Mouse (Mus musculus) intestine, postnatal 0 days (tissue): ENCODE data around the gene Zc3h12a. TPM values are rescaled to one million over a fixed set of nuclear protein-coding genes. Genes with fewer than 3 reads are reported as not detected.

Experiments
- ATAC-seq: fragments of 200-750 bp; cut with Nextera tagmentation; 2 replicates; pipeline ENCODE4 v1.8.0; 2017; ENCODE audit warnings: mild to moderate bottlenecking, moderate TSS enrichment, moderate library complexity
- H3K27ac ChIP-seq: fragments of 300-500 bp; sonication (generic); 2 replicates; pipeline ENCODE4 v1.5.1; 2014; ENCODE audit warnings: mild to moderate bottlenecking, low read depth, low read length, moderate library complexity
- H3K27me3 ChIP-seq: fragments of 300-500 bp; sonication (generic); replicated peaks from 2 replicates; pipeline ENCODE4 v1.6.1; 2014; ENCODE audit warnings: low read length, mixed read lengths; ENCODE audit not compliant: control insufficient read depth, insufficient read depth
- H3K36me3 ChIP-seq: fragments of 300-500 bp; sonication (generic); 2 replicates; pipeline ENCODE4 v1.6.1; 2014; ENCODE audit warnings: mild to moderate bottlenecking, moderate library complexity; ENCODE audit not compliant: control insufficient read depth, insufficient read depth
- H3K4me1 ChIP-seq: fragments of 300-500 bp; sonication (generic); replicated peaks from 2 replicates; pipeline ENCODE4 v1.6.1; 2014; ENCODE audit warnings: antibody characterized with exemption, low read length, mixed read lengths; ENCODE audit not compliant: control insufficient read depth, insufficient read depth
- H3K4me2 ChIP-seq: fragments of 300-500 bp; sonication (generic); replicated peaks from 2 replicates; pipeline ENCODE4 v1.6.1; 2014; ENCODE audit warnings: low read depth, mild to moderate bottlenecking, moderate library complexity
- H3K4me3 ChIP-seq: fragments of 300-500 bp; sonication (generic); 2 replicates; pipeline ENCODE4 v1.5.1; 2014; ENCODE audit warnings: low read depth, low read length
- H3K9ac ChIP-seq: fragments of 300-500 bp; sonication (generic); 2 replicates; pipeline ENCODE4 v1.6.1; 2014; ENCODE audit warnings: mild to moderate bottlenecking, low read depth, low read length
- H3K9me3 ChIP-seq: fragments of 300-500 bp; sonication (generic); 2 replicates; pipeline ENCODE4 v1.6.1; 2016; ENCODE audit warnings: mixed run types; ENCODE audit not compliant: control insufficient read depth
- CTCF ChIP-seq: sonication (generic); IDR thresholded peaks from 2 replicates; pipeline ENCODE4 v1.5.1; 2016; ENCODE audit warnings: low read depth, mild to moderate bottlenecking, control low read depth, antibody characterized with exemption, moderate library complexity
- WGBS: fragments of 180-500 bp; shearing (Covaris S2); extraction: QIAGEN DNeasy Blood & Tissue Kit; methylation state at CpG from one replicate; pipeline ENCODE4 v1.1.7; 2014; 5-methylcytosine and 5-hydroxymethylcytosine counted together
- polyA plus RNA-seq: library from polyadenylated mRNA; unstranded; fragments of >200 nt; fragmentation: Nextera tagmentation; extraction: Ambion mirVana; gene quantifications from 2 replicates; pipeline ENCODE4 v1.2.1, GENCODE M21; 2015

The Zc3h12a gene
- polyA plus RNA-seq, 1 experiment from 2014 or later, result 1.3 TPM

DNA sequence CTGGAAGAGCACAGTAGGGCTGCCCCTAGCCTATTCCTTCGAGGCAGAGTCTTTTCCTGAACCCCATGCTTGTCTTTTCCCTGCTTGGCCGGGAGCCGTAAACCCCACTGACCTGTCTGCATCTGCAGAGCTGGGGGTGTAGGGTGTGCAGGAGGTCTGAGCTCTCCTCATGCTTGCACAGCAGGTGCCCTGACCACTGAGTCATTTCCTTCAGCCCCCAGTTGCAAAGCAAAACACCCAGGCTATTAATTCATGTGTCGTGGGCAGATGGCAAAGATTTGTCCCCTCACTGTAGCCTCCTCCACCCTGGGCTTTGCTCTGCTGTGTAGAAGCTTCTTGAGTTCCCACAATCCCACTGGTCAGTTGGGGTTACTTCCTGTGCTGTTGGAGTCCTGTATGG is 30.2 kb downstream of the Zc3h12a start:
- no peak for ATAC-seq
- 86% methylated on average over 4 of the region's 4 CpGs for WGBS
- TF ChIP-seq CTCF, result no peak
- Histone ChIP-seq H3K27me3 (no peaks in the 10 kb centered on the region), H3K4me3 (no peak overlapping the region), H3K9ac (no peak overlapping the region), H3K27ac (no peak overlapping the region), H3K4me1 (no peaks in the 10 kb centered on the region), H3K4me2 (no peak overlapping the region), H3K9me3 (no peaks in the 10 kb centered on the region), H3K36me3 (peaks cover 10% of the 10 kb centered on the region)

DNA sequence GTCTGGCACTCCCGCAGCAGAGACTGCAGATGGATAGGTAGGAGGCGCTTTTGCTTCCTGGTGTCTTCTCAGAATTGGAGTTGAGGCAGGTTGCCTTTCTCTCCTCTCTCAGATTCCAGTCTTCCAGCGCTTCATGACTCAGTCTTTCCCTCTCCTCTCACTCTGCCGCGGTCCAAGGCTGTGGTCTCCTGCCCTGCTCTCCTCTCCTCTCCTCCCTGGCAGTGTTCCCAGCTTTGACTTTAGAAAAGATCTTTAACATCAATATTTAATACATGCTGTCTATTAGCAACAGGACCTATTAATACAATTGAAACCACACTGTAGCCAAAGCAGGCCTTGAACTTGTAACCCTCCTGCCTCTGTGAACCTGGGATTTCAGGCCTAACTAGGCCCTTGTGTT is 31.6 kb downstream of the Zc3h12a start:
- 82% methylated on average over 5 of the region's 5 CpGs for WGBS
- no peak overlapping the region for H3K27ac ChIP-seq
- TF ChIP-seq CTCF, result no peak
- no peaks in the 10 kb centered on the region for H3K27me3 ChIP-seq
- ATAC-seq, result no peak
- H3K36me3 ChIP-seq, result peaks cover 14% of the 10 kb centered on the region
- H3K4me3 ChIP-seq, result no peak overlapping the region
- no peak overlapping the region for H3K4me2 ChIP-seq
- H3K9ac ChIP-seq, result no peak overlapping the region
- no peaks in the 10 kb centered on the region for H3K4me1 ChIP-seq
- no peaks in the 10 kb centered on the region for H3K9me3 ChIP-seq

DNA sequence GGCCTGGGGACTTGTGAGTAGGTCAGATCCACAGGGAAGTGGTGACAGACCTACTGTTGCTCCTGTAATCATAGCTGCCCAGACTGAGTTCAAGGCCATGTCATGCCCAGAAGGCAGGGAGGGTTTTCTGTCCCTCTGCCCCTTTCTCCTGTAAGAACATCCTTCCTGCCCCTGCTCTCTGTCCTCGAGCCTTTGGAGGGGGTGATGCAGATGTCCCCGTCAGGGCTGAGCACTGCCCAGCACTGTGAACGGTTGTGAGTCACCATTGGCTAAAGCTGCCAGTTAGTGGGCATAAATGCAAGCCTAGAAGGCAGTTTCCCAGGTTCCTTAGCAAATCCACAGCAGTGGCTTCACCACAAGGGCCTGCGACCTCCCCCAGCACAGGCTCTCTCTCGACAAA is 34.6 kb downstream of the Zc3h12a start:
- no peak for TF ChIP-seq CTCF
- 95% methylated on average over 5 of the region's 5 CpGs for WGBS
- Histone ChIP-seq H3K4me3 (no peak overlapping the region), H3K27me3 (no peaks in the 10 kb centered on the region), H3K4me2 (no peak overlapping the region), H3K9ac (no peak overlapping the region), H3K36me3 (peaks cover 34% of the 10 kb centered on the region), H3K9me3 (no peaks in the 10 kb centered on the region), H3K27ac (no peak overlapping the region), H3K4me1 (no peaks in the 10 kb centered on the region)
- no peak for ATAC-seq

DNA sequence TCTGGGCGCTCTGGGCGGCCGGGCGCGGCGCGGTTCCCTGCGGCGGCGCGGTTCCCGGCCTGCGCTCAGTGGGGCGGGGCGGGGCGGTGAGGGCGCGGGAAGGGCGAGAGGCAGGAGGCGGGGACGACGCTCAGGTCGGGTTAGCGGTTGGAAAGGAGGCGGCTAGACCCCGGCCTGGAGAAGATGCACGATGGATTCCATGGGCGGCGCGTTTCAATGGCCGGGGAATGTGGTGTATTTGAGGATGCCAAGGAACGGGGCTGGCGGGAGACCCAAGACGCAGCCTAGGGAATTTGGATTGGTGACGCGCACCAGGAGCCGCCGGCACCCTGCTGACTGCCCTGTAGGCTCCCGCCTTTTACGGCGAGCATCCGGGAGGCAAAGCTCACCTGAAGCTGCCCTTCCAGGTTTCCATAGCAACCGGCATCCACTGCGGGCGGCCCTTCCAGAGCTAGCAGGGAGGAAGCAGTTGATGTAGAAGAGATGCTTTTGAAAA is 42.2 kb downstream of the Zc3h12a start:
- H3K27ac ChIP-seq, result peak overlapping the region; percentile 95
- no peaks in the 10 kb centered on the region for H3K27me3 ChIP-seq
- peaks cover 21% of the 10 kb centered on the region for H3K36me3 ChIP-seq
- no peak for TF ChIP-seq CTCF
- no peaks in the 10 kb centered on the region for H3K9me3 ChIP-seq
- peak overlapping the region; percentile 81 for H3K9ac ChIP-seq
- H3K4me2 ChIP-seq, result peak overlapping the region; percentile 78
- H3K4me3 ChIP-seq, result peak overlapping the region; percentile 84
- under 1% methylated on average over 45 of the region's 45 CpGs for WGBS
- ATAC-seq, result peak; percentile 94
- H3K4me1 ChIP-seq, result peaks cover 5% of the 10 kb centered on the region; the same call in 1 of the 2 replicates

DNA sequence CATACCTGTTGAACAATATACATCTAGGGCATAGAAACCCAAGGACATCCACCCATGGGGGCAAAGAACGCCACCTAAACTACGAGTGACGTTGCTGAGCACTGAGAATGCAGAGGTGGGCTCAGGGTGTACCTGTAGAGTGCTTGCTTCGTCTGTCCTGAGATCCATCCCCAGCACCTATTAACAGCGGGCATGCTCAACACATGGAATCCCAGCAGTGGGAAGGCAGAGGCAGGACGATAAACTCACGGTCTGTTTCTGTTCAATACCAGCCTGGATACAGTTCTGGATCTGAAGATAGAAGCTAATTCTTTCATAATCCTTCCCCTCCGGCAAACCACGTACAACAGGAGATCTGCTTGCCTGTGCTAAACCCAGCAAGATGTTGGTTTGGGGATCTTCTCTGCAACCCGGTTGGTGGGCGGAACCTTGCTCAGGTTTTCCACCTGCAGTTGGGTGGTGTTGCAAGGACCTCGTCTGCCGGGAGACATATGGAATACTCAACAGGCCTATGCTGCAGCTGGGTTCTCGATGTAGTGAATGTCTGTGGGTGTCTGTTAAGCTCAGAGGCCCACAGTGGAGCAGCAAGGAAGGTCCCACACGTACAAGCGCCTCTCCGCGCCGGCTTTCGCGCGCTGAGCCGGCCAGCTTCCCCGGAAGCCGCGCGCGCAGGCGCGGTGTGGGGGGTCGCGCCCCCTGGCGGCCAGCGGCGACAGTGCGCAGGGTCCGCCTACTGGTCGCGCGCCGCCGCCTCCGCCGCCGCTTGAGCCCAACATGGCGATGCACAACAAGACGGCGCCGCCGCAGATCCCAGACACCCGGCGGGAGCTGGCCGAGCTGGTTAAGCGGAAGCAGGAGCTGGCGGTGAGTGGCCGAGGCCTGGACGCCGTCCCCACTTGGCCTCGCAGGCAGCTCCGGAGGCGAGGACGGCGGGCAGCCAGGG is 43.0 kb downstream of the Zc3h12a start, which contains the start of gene Meaf6:
Gene Meaf6, plus strand, starts transcription at position 732 of the 943 bp plus-strand sequence.
- Histone ChIP-seq H3K4me1 (peaks cover 5% of the 10 kb centered on the region; the same call in 1 of the 2 replicates), H3K27ac (peak within 1 kb of the TSS; percentile 95), H3K9me3 (no peaks in the 10 kb centered on the region), H3K4me3 (peak within 1 kb of the TSS; percentile 84), H3K9ac (peak within 1 kb of the TSS; percentile 81), H3K27me3 (no peaks in the 10 kb centered on the region), H3K36me3 (peaks cover 13% of the 10 kb centered on the region), H3K4me2 (peak within 1 kb of the TSS; percentile 78)
- peak; percentile 87 for ATAC-seq
- 1% methylated on average over 63 of the region's 63 CpGs for WGBS
- TF ChIP-seq CTCF, result peak; percentile 89

DNA sequence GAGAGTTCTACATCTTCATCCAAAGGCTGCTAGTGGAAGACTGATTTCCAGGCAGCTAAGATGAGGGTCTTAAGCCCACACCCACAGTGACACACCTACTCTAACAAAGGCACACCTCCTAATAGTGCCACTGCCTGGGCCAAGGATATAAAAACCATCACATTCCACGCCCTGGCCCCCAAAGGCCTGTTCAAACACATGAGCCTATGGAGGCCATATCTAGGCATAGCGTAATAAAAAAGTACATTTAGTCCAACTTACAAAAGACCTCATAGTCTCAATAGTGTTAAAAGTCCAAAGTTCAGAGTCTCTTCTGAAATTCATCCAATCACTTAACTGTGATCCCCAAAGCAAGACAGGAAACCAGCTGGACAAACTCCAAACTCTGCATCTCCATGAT is 48.9 kb downstream of the Zc3h12a start:
- peaks cover 24% of the 10 kb centered on the region for H3K36me3 ChIP-seq
- no peak for TF ChIP-seq CTCF
- WGBS, result 40% methylated on average over 2 of the region's 2 CpGs
- peak; percentile 68 for ATAC-seq
- no peaks in the 10 kb centered on the region for H3K4me1 ChIP-seq
- H3K9me3 ChIP-seq, result no peaks in the 10 kb centered on the region
- no peak overlapping the region for H3K4me3 ChIP-seq
- H3K9ac ChIP-seq, result no peak overlapping the region
- no peak overlapping the region for H3K4me2 ChIP-seq
- H3K27me3 ChIP-seq, result no peaks in the 10 kb centered on the region
- no peak overlapping the region for H3K27ac ChIP-seq
